Mouse (Mus musculus) kidney, adult 9 months (tissue): Measurements from ENCODE around the gene Dpp6.

ENCODE experiments used
- DNase-seq: peaks from one replicate; pipeline ENCODE4 v3.0.0; 2022

Dpp6 gene

DNA sequence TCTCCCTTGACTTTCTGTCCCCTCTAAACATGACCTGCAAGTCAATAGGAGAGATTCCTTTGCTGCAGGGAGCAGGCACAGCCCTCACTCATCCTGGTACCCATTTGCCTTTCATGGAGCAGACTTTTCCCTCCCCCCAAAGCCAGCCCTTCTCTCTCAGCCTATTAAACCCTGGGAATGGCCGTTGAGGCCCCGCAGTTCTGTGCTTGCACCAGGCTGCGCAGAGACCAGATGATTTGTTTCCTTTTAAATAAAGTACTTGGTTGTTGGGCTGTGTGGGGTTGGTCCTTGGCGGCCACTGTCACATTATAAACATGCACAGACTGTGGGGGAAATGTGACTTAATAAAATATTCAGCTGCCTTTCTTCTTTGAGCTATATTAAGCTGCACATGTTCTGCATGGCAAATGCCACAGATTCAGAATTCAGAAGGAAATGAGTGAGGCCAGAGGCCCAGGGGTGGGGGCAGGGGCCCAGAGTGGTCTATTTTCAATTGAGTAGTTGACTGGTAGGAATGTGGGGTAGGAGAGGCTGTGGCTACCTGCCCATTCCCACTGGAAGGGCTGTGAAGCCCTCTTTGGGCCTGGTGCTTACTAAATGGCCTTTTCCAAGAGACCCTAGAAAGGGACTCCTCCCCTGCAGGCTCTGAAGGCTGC is 489.6 kb downstream of the Dpp6 start:
- DNase-seq: no peak

DNA sequence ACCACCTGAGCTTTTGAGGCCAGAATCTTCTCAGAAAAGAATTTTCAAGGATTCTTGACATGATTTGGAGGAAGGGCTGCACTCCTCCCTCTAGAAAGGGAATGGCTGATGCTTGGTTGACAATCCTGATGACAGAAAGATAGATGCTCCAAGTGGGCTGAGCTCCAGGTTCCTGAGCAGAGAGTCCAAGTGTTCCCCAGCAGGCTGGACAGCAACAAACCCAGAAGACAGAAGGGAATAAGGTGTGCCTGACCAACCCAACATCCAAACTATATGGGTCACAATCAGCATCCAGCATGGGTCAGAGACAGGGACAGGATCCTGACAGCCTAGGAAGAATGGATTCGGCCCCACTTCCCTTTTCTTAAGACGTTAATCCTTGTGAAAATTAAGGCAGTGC is 493.2 kb downstream of the Dpp6 start:
- no peak for DNase-seq

DNA sequence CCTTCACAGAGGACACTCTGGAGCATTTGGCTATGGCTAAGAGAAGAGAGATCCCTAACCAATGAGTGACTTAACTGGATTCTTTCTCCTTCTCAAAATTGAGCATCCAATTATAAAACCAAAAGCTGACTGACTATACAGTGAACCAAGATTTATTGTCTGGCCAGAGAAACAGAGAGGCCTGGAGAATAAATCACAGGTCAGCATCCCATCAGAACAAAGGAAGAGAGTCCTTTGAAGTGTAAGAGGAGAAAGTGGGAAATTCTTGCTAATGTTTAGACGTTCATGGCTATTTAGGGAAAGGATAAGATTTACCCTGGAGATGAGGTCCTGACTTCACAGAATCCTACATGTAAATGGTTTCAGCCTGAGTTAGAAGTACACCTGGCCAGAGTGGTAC is 499.7 kb downstream of the Dpp6 start:
- DNase-seq: no peak

DNA sequence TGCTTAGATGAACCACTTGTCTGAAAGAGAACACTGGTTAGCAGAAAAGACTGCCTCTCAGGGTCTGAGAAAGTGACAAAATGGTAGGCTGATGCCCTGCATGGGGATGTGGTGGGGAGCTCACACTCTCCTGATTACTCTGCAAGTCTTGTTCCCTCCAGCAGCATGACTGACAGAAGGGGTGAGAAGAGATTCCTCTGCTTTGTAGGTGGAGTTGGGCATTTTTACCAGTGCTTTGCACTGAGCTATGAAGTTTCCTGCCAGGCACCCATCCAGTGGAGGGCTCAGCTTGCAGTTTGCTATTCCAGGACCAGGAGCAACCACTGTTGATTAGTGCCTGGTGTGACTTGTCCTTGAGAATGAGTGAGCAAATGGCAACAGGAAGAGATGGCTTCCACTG is 500.3 kb downstream of the Dpp6 start:
- DNase-seq: no peak

DNA sequence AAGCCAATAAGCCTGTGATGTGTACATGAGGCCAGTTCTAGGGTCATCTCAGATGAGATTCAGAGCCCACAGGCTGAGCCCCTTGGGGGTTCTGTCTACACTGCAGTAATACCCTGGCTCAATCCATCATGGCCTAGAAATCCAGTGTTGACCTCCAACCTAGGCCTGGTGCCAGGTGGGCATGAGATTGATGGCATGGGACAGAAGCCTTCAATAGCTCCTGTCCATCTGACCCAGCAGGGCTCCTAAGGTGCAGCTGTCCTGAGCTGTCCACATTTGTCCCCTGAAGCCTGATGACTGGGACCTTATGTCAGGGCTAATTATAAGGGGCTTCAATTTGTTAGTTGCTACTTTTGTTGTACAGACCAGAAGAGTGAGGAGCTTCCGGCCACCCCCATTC is 500.8 kb downstream of the Dpp6 start:
- no peak for DNase-seq

DNA sequence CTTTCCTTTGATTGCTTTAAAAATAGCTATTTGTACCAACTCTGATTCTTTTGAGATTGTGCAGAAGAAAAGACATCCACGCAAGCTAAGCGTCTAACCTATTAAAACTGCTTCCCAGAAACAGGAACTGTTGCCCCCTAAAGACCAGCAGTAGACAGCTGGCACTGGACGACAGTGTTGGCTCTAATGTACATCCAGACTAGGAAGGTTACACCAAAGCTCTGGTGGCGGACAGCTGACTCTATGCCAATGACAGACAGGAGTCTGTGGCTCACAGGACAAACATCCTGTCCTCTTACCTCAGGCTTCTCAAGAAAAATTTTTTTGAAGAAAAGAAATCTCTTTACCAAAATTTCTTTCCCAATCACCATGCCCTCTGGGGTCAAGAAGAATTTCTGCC is 502.7 kb downstream of the Dpp6 start:
- no peak for DNase-seq

DNA sequence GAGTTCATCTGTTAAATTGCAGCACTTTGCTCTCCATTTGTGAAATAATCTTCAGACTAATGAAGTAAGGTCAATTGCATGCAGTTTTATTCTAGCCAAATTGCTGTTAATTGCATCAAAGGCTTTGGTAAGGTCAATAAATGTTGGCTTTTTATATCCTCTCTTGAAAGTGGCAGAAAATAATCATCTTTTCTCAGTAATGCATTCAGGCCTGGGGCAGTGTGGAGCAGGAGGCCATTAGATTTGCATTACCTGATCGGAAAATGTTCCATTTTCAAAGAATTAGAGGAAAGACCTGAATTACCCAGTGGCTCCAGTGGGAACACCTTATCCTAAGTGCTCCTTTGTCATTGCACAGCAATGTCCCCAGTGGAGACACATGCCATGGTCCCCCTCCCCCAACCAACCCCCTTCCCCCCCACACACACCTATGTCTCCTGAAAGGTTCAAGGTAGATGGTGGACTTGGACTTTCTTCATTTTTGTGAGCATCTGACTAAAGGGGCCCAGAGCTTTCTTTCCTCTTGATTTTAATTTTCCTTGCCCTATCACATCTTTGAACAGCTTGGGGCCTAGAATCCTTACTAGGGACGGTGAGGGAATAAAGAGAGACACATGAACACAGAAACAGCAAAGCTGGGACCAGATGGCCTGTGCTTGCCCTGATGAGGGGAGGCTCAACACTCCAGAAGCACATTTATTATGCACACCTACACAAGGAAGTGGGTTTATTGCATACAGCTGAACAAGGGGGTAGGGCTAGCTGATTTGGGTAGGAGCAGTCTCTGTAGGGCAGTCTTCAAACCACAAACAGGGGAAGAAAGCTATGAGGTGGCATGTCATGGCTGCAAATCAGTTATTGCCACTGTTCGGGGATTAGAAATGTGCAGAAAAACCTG is 506.1 kb downstream of the Dpp6 start:
- DNase-seq: no peak

DNA sequence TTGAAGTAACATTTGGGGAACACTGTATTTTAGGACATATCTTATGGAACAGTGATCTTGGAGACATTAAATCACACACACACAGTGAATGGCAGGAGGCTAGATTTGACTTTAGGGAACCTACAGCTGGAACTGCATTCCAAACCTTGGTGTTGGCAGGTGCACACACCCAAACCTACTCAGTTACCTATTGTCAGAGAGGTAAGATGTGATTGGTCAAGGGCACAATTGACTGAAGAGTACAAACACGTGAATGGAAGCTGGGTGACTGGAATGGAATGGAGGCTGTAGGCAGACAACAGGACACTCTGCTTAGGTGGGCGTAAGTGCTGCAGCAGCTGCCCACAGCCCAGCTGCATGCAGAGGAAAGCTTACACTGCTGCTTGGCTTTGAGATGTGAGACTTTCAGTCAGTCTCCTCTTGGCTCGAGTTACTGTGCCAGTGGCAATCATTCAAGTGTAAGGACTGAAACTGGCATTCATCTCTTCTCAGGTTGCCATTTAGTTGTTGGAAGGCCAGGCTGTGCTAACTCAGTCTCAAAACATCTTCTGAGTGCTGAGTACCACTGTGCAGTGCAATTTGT is 507.4 kb downstream of the Dpp6 start:
- no peak for DNase-seq

DNA sequence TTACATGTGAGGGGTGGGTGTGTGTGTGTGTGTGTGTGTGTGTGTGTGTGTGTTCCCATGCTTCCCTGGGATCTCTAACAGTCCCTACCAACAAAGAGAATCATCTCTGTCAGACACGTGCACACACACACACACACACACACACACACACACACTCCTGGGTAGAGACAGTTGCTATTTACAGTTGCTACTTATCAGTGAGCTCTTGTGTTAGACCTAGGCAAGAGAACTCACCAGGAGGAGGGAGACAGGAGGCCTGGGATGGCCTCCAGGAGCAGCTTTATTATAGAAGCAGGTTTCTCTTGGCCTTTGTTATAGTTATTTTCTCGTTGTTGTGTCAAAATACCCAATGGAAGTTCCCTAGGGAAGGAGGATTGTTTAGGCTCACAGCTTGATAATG is 519.7 kb downstream of the Dpp6 start:
- DNase-seq: no peak

DNA sequence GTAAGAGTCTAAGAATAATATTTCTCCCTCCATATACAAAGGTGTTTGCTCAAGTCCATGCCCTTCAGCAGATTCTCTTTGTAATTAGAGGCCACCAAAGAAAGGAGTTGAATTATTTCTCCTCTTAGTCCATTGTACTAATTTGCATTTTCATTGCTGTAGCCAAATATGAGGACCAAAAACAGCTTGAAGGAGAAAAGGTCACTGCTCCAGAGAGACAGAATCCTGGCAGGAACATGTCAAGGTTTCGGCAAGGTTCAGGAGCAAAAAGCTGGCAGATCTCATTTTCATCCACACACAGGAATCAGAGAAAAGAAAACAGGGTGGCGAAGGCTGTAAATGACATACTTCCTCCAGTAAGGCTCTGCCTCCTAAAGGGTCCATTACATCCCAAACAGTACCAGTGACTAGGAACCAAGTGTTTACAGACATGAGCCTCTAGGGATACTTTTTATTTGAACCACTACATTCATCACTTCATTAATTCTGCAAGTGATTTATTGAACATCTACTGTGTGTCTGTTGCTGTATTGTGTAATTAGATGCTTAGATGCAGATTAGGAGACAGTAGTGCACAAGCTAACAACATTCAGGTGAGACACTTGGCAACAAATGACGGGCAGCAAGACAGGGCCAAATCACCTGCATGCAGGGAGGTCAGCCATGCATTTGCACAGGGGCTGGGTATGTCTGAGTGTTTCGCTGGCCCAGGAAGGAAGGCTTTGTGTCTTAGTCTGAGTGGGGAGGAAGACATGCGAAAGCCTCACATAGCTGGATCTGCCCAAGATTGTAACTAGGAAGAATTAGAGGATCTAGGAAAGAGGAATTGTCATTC is 522.4 kb downstream of the Dpp6 start:
- DNase-seq: no peak

DNA sequence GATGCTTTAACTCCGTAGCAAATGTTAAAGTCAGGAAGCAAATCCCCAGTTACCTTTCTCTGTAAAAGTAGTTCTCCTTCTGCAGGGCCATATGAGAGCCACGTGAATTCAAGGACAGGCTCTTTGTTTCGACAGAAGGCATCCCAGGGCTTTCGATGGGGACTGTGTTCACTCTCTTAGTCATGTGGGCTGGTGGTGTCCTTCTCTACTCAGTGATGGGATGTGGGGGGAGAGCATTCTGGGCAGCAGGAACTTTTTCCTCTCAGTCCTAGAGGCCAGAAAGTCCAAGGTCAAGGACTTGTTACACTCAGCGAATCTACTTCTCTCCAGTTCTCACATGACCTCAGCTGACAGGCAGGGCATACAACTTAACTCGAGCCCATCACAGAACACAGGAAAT is 525.3 kb downstream of the Dpp6 start:
- DNase-seq: no peak

DNA sequence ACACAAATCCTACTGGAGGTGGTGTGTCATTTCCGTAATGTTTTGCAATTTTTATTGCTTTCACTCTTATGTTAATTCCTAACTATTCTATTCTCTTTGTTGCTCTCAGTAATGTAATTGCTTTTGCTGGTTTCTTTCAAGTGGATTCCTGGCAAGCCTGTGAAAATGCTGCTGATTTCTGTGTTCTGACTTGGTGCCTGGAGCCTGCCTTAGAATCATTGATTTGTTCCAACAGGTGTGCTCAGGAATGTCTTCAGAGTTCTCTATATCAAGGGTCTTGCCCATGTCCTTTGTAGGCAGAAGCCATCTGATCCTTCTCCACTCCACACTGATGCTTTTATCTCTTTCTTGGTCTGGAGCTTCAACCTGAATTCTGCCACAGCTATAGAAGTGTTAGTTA is 526.6 kb downstream of the Dpp6 start:
- DNase-seq: no peak

DNA sequence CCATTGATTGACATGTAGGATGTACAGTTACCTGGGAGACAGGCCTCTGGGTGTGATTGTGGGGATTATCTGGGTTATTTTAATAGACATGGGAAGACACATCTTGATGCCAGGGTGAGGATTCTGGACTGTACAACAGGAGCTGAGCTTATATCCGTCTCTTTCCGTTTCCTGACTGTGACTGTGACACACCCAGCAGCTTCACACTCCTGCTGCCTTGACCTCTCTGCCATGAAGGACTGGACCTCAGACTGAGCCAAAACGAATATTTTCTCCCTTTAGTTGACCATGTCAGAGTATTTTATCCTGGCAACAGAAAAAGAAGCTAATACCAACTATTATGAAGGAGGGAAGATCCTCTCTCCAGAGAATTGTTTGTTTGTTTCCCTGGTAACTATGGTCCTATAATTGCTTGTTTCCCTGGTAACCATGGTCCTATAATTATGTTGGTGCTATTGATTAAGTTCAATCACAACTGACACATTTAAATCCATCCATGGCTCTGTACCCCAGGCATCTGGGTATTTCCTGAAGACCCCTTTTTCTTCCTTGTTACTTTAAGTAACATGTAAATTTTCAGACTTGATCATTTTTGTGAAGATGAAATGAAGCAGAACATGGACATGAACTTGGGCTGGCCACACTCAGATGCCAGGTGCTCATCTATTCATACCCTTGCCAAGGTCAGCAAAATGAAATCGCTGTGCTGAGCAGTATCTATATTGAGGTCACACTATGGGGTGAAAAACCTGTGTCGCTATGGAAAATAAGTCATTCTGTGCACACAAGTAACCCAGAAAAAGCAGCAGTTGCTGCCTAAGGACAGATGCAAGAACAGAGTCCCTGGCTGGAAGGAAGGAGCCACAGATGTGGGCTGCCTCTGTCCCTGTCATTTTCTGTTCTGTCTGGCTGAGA is 531.4 kb downstream of the Dpp6 start:
- no peak for DNase-seq

DNA sequence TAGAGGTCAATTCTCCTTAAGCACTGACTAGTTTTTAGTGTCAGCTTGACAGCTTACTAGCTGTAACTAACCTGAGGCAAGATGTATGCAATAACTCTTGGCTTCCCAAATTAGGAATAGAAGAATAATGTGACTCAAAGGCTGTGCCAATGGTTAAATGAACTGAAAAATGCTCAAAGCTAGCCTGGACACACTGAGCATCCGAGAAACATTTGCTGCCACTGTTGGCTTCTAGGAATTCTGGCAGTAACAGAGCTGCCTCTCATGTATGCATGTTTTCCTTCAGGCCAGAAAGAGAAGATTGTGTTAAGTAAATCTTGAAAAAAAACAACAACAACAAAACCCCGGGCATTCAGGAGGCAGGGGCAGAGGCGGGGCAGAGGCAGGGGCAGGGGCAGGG is 540.6 kb downstream of the Dpp6 start:
- DNase-seq: no peak

DNA sequence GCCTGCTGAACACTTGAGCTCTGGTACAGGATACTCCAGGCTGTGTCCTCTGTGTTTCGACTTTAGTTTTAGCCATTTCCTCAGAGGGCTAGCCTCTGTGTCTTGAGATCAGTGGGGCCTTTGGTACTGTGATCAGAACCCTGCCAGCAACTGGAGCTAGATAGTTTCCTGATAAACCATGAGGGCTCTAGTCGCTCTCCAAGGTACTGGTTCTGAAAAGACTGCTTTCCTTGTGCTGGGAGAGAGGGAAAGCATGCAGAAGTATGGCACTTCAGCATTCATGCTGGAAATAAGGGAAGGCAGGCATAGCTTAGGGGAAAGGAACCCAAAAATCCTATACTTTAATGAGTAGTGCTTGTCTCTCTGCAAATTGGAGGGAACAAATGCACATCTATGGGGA is 548.9 kb downstream of the Dpp6 start:
- no peak for DNase-seq

DNA sequence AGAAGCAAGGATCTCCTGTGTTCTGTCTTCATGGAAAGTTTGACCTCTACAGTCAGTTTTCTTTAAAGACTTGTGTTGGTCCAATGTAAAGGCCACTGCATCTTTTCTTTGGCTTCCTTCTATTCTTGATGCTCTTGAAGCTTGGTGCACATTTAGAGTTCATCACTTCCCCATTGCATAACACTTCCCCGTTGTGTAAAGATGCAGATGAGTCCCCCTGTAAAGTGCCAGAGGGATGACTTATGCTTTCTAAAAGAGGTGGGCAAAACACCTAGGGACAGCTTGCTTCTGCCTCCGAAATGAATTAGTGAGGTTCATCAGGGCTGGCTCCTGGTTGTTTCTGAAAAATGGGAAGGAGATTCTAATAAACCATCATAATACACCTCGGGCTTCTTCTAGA is 553.8 kb downstream of the Dpp6 start:
- no peak for DNase-seq

DNA sequence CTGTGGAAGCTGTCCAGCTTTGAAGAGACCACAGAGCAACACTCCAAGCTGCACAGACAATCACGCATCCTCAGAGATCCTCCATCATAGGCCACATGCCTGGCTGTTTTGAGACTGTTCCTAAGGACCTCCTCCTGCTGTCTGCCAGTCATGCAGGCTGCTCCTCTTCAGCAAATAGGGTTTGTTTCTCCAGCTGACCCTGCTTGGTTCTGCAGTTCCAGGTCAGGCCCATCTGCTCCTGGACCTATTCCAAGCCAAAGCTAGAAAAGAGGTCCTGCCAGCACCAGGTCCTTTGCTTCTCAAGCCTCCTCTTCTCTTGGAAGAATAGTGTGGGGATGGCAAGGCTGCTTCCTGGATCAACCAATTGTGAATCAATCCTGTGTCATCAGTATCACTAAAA is 556.9 kb downstream of the Dpp6 start:
- DNase-seq: no peak

DNA sequence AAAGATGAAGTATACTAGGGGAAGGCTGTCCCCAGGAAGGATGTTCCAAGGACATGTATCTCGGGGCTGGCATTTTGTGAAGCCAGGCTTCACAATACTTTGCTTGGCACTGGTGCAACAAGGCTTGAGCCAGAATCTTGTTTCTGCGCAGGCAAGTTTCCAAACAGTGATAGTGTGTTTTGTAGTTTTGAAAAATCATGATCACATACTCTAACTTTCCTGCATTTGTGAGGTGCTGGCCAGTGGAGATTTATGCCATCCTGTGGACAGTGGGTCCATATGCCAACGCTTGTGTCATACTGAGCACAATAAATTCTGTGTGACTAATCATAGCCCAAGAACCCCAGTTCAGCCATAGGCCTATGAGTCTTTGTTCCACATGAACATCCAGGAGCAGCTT is 558.8 kb downstream of the Dpp6 start:
- DNase-seq: no peak

DNA sequence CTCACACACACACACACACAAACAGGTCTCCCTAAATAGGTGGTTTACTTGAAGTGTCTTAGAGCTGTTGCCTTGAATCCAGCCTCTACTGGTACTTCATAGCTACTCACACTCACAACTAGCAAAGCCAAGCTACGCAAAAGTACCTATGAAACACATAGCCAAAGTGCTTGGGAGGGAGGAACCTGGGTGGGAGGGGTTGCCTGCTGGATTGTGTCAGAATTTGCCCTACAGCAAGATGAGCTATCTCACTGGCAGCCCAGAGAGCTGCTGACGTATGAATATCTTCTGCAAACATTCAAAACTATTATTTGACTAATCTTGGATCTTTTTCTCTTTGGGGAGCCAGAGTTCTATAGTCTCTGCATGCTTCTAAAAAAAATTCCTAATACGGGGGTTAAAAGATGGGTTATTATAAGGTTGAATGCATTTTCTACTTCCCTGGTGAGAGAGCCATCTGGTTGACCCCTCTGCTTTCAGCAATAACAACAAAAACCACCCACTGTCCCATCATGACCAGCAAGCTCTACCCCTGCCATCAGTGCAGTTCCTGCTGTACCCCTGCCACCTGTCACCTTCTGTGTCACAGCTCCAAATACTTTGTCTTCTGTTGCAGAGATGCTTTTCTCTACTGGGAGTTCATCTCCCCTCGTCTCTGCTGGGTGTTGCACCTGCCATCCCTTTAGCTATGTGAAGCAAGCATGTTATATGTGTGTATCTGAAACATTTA is 563.8 kb downstream of the Dpp6 start:
- DNase-seq: no peak

DNA sequence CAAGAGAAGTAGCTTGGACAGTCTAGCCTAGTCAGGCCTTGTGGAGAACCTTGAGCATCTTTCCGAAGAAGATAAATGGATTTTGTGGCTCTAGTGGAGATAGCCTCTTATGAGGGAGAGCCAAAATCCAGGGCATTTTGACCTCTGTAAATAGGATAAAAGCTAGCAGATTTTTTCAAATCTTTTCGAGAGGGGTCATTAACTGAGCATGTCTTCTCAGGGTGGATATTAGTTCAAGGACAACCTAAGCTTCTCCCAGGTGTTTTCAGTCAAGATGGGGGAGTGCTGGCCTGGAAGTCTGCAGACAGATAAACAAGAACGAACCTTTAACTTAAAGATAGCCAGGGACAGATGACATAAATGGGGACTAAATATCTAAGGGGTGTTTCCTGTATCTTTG is 581.4 kb downstream of the Dpp6 start:
- DNase-seq: no peak

DNA sequence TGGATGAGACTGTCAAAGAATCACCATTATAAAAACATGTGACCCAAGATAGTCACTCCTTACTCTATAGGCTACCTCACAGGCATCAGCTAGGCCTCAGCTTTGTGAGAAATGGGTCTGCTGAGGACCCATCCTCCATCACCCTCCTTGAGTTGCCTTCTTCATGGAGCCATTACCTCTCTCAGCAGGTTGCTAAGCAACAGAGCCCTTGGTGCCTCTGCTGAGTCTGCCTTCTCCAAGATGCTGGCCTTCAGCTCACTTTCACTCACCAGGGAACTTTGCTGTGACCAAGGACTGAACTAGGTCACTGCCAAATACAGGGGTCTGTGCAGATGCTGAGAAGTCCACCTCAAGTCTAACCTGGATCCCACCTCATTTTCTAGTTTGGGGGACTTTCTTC is 582.1 kb downstream of the Dpp6 start:
- no peak for DNase-seq

DNA sequence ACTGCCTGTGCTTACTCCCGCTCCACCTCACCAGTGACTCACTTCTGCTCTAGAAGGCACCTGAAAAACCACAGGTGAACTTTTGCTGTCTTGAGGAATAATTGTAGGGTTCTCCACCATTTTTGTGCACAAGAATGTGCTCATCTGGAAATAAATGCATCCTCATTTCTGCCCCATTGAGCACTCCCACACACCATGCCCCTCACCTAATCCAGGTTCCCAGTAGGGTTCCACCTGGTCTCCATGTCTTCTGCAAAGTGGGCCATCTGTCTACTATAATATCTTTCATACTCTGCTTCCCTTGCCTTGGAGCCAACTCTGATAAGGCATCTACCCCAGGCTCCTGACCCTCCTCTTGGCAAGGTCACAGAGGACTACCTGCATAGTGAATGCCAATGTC is 585.6 kb downstream of the Dpp6 start:
- DNase-seq: no peak
